Mouse (Mus musculus) G1E-ER4 (cell line): ENCODE data around the gene Stox1. TPM values are rescaled to one million over a fixed set of nuclear protein-coding genes. Genes with fewer than 3 reads are reported as not detected.

ENCODE experiments used
- GATA1 ChIP-seq: IDR thresholded peaks from one replicate; pipeline ENCODE4 v1.8.0; 2012; ENCODE audit warnings: low read length, inconsistent platforms
- polyA plus RNA-seq: library from polyadenylated mRNA; stranded (reverse); fragments of >175 nt; gene quantifications from 2 replicates; pipeline ENCODE4 v1.2.3, GENCODE M21; 2012

The Stox1 gene
- not detected in 2 replicates for polyA plus RNA-seq

GRCm38 (mm10) chr10:62725771-62726687 lies at the start of gene Stox1:
Gene Stox1, minus strand, starts transcription at chr10:62726128.
- no peak for TF ChIP-seq GATA1

DNA sequence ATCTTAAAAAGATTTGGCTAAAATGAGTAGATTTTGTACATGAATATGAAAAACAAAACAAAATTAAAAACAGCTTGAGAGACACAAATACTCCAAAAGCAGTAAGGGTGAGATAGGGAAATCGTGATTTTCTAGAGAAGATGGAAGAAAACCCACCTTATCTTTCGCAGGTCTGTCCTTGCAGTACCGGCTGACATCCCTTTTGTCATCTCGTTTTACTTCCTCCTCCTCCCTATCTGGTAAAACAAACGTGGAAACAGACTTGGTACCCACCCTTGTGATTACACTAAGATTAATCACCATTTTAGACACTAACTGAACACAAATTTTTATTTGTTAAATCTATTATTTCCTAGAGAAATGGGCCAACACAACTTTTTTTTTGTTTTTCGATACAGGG lies 24.9 kb upstream of the Stox1 start:
- no peak for TF ChIP-seq GATA1

GRCm38 (mm10) chr10:62739961-62740737 lies 14.2 kb upstream of the Stox1 start:
- no peak for TF ChIP-seq GATA1

DNA sequence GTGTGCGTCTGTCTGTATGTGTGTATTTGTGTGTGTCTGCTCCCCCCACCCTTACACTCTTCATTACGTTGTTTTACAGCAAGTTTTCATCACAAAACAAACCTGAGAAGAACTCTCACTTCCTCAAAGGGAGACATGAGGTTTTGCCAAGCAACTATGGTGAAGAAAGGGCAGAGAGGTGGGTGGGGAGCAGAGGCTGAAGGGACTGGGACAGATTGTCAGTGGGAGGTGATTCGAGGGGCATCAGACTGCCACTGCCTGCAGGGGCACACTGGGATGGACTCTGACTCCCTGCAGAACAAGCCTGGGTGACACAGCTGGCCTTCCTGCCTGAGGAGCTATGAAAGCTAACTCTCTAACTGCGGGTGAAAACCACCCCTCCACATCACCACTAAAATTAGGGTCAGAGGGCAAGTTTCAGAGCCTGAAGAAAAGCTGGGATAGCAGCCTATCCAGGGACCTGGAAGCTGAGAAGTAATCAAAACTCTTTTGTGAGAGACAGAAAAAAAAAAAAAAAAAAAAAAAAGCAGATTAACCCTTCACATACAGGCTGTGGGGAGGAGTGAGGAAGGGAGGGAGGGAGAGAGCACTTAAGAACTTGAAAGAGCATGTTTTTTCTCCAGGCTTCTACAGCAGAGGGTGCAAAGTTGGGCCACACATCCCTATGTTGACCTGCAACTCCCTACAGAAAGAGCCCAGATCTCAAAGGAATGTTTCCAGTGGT lies 11.2 kb upstream of the Stox1 start:
- TF ChIP-seq GATA1 = no peak

GRCm38 (mm10) chr10:62730826-62731225 lies 4.9 kb upstream of the Stox1 start:
- no peak for TF ChIP-seq GATA1

DNA sequence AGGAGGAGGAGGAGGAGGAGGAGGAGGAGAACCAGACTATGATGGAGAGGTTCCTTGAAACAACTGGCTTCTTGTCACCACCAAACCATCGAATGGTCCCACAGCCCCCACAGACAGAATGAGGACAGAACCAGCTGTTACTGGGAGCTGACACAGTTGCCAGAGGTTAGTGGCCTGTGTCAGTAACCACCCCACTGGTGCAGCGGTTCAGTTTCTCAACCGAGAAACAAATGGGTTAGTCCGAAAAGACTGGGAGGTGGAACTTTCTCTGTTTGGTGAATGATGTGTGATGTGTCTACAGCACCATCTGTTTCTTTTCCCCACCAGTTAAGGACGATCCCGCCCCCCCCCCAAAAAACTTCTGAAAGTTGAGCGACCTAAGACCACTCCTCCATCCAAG lies 992 bp downstream of the Stox1 start:
- no peak for TF ChIP-seq GATA1

GRCm38 (mm10) chr10:62722701-62723100 lies 3.2 kb downstream of the Stox1 start:
- TF ChIP-seq GATA1 = no peak

DNA sequence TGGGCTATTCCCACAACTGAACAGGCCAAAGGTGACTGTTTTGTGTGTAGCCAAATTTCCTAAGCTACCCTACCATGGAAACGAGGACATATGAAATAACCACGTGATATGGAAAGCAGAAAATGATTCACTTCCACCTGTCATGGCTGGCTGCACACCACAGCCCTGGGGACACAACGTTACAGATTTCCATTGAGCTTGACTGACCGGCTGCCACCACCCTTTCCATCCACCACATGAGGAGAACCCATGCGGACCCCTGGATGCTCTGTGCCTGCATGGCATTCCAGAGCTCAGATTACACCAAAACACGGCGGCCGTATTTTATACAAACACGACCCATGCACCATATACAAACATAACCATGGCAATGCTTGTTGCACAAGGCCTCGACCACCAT lies 12.5 kb downstream of the Stox1 start:
- TF ChIP-seq GATA1 = no peak

DNA sequence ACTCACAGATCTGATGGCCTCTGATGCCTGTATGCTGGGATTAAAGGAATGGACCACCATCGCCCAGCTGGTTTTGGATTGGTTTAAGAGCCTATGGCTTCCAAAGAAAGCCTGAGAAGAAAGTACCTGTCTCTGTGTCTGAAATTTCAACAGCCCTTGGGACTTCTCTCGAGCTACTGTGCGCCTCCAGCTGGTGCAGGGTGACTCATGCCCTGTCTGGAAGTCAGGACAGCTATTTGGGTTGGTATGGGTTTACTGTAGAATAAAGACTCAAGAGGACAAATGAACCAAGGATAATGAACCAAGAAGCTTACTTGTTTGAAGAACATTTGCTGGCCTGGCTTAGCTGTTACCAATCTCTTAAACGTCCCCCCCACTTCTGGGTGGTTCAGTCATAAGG lies 22.3 kb downstream of the Stox1 start:
- TF ChIP-seq GATA1 = no peak

DNA sequence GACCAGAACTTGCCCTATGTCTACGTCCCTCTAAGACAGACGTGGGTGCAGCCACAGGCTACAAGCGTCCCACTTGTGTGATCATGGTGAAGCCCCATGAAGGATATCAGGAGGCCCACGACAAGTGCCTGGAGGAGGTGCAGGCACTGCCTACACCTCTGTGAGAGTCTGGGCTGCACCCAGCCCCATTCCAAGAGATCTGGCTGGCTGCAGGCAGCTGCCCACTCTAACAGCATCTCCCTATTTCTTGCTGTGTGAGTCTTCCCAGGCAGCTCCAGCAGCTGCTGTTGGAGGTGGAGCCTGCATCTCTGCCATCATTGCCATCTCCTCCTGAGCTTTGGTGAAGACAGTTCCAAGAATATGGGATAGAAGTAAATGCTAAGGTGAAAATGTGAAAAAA lies 23.5 kb downstream of the Stox1 start:
- TF ChIP-seq GATA1 = no peak

DNA sequence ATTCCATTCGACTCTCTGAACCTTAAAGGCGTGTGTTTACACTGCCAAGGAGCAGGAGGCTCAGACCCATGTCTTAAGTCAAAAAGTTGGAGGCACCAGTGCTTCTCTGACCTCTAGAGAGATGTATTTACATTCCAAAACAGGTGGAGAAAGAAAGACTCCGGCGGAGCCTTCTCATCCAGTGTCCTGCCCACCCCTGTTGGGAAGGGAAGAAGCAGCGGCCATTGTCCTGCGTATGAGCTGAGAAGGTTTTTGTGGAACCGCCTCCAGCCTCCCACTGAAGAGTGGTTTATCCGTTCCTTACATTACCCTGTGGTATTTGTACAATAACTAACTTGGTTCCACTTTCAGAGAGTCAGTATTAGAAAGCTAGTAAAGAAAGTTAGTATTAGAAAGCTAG lies 33.2 kb downstream of the Stox1 start:
- TF ChIP-seq GATA1 = no peak

DNA sequence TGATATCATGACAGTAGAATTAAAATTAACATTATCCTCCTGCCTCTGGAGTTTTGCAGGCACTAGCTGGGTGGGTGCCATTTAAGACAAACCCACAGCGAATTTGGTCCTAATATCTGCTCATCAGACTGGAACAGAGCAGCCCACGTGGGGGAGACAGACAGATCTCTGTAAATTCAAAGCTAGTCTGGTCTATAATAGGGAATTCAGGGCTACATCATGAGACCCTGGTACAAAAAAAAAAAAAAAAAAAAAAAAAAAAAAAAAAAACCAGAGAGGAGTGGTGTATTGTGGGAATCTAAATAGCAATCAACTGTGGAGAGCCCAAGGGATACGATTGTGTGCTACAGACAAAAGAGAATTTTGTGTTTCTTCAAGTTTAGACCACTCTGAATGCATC lies 33.7 kb downstream of the Stox1 start:
- TF ChIP-seq GATA1 = no peak

- TF ChIP-seq GATA1 = no peak
Observed at GRCm38 (mm10) chr10:62687032-62687674, 38.8 kb downstream of the Stox1 start.

DNA sequence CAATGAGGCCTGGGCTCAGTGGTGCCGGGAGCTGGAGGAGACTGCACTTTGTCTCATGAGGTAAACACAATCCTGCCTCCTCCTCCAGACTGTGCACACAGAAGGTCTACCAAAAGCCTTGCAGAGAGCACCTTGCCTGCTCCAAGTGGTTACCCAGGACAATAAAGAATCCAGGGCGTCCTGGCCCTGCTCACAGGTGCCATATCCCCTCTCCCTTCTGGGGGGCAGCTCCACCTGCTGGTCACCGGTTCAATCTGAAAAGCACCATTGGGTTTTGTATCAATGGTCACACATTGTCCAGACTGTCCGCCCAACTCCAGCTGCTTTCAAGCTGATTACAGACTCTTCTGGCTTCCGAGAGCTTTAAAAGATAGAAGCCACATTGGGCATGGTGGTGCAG lies 42.9 kb downstream of the Stox1 start:
- no peak for TF ChIP-seq GATA1

GRCm38 (mm10) chr10:62679833-62680232 lies 46.1 kb downstream of the Stox1 start:
- no peak for TF ChIP-seq GATA1
